Mouse (Mus musculus) thymus, postnatal 0 days (tissue): Measurements from ENCODE around the gene 4930505A04Rik. TPM values are rescaled to one million over a fixed set of nuclear protein-coding genes. Genes with fewer than 3 reads are reported as not detected.

ENCODE experiments used
- polyA plus RNA-seq: library from polyadenylated mRNA; unstranded; fragments of >200 nt; fragmentation: Nextera tagmentation; extraction: Ambion mirVana; gene quantifications from 2 replicates; pipeline ENCODE4 v1.2.1, GENCODE M21; 2015

Gene 4930505A04Rik
- polyA plus RNA-seq, 1 experiment from 2014 or later: not detected

Other genes with a start within 250 kb of the 4930505A04Rik start
- gene Sptbn1, start 203.7 kb downstream of the 4930505A04Rik start, polyA plus RNA-seq: 59.1 and 64.4 TPM in 2 replicates
- gene Acyp2, start 177.8 kb upstream of the 4930505A04Rik start, polyA plus RNA-seq: 12.7 and 13.3 TPM in 2 replicates